Mouse (Mus musculus) frontal cortex, adult (tissue): Measurements from ENCODE around the gene Fbxl4.

Source experiments
- ATAC-seq: cut with Nextera tagmentation; 2 replicates; pipeline ENCODE4 v1.9.2; 2017; ENCODE audit warnings: mild to moderate bottlenecking, moderate library complexity, mixed read lengths; ENCODE audit not compliant: low TSS enrichment

The Fbxl4 gene

DNA sequence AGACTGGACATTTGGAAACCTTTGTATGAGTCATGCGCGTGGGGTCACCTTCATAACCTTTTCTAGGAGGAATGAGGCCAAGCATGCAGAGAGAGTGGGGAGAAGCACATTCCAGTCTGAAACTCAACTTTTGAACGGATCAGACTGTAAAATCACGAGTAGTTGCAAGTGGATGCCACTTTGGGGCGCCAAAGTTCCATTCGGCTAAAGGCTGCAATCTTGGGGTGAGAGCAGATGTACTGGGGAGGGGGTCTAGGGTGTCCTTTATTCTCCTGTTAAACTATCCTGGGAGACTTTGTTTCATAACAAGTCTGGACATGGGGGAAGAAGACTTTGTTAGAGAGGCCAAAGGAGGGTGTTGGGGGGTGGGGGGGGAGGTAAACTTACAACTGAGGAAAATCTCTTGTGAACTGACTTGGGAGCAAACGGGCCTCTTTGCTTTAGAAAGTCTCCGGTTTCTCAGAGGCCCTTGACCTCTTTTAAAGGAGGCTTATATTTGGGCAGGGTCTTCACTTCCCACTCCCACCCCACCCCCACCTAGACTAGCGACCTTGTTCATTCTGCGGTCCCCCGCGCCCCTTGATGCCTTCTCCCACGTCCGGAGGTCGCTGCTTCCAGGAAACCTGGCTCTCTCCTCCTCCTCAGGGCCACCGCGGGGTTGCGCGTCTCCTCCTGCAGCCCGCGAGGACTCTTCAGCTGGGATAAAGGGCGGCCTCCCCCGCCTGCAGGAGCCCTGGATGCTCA is 119.8 kb downstream of the Fbxl4 start:
- peak; percentile 49 for ATAC-seq

- peak; percentile 35; the same call in 1 of the 2 replicates for ATAC-seq
Measured at GRCm38 (mm10) chr4:22477711-22478230, 120.4 kb downstream of the Fbxl4 start.

- ATAC-seq = no peak
Measured at GRCm38 (mm10) chr4:22478488-22479367, 121.4 kb downstream of the Fbxl4 start.

DNA sequence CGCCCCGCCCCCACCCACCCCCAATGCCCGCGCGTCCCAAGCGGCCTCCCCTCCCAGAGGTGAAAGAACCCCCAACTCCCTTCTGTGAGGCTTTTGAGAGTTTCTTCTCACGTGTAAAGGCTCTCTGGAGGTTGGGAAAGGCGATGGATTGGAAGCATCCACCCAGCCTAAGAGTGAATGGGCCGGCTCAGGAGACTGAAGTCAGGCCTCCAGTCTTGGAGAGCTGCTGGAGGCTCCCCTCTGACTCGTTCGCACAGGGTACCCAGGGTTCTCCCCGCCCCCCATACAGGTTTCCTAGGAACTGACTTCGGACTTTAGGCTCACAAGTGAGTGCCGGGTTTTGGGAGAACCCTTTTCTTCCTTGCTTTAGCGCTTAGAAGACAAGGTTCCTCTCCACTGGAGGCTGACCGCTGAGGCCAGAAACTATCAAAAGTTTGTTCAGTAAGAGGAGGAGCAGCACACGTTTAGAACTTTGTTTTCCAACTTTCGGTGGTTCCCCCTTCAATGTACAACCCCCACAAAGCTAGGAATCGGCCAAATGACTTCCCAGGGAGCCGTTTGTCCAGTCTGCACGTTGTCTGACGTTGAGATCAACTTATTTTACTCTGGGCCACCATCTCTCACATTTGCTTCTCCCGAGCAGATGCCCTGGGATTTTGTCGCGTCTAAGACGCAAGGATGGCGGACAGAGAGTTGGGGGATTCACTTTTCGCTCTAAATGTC is 122.2 kb downstream of the Fbxl4 start:
- no peak for ATAC-seq

GRCm38 (mm10) chr4:22480091-22480857 is 122.9 kb downstream of the Fbxl4 start:
- no peak for ATAC-seq

- ATAC-seq = no peak
Measured at GRCm38 (mm10) chr4:22480858-22481205, 123.5 kb downstream of the Fbxl4 start.

GRCm38 (mm10) chr4:22482118-22482517 is 124.8 kb downstream of the Fbxl4 start:
- ATAC-seq = no peak

DNA sequence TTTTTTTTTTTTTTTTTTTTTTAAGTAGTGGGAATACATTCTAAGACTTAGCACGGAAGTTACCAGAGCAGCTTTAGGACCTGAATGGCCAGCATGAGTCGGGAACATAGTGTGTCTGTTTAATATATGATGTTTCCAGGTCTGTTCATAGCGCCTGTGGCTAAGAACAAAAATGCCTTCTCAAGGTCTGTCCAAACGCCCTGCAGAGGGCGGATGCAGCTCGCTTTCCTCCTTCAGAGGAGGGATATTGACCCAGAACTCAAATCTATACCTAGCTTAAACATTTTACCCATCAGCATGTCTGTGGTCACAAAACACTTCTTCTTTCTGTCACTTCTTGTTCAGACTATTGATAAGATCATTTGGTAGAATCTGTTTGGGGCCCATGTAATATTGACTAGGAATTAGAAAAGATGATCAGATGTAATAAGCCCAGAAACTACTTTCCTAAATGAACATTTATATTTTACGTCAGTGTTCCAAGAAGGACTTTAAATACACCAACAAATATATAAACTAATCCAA is 125.5 kb downstream of the Fbxl4 start:
- no peak for ATAC-seq

DNA sequence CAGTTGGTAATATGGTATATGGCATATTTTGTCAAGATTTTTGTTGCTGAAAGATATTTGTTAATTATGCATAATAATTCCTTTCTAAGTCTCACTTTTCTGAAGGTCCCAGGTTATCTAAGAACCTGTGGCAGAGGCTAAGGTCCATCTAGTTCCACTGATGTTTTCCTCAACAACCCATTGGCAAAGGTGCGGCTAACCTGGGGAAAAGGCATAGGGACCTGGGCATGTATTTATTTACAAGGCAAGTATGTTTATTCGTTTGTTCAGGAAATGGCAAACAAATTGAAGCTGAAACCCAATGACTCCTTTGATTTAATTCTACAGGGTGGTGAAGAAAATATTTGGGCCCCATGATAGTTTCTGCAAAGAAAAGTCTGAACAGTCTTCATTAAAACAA is 126.2 kb downstream of the Fbxl4 start:
- ATAC-seq = no peak
